Mouse (Mus musculus) heart, adult 8-10 months (tissue): ENCODE measurements at regions not wholly inside any gene's neighbourhood (a gene's known extent, or its start where the extent isn't known, plus 50 kb on each side); places are given as distances from the start of the nearest gene placed in this dataset.

ENCODE experiments used
- DNase-seq: peaks from one replicate; pipeline ENCODE4 v3.0.0; 2022; ENCODE audit warnings: low spot score

DNA sequence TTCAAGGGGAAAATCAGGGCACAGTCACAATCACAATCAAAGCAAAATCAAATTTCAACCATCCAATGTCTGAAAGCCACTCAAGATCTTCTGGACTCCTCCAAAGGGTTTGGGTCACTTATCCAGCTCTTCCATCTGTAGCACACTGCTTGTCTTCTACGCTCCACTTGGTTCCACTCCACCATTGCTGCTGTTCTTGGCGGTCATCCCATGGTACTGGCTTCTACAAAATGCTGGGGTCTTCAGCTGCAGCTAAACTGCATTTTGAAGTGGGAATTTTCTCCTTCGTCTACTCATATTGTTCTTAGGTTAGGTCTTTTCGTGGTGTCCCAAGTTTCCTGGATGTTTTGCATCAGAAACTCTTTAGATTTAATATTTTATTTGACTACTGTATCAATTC is 162.7 kb downstream of the Ice1 start:
- no peak for DNase-seq

DNA sequence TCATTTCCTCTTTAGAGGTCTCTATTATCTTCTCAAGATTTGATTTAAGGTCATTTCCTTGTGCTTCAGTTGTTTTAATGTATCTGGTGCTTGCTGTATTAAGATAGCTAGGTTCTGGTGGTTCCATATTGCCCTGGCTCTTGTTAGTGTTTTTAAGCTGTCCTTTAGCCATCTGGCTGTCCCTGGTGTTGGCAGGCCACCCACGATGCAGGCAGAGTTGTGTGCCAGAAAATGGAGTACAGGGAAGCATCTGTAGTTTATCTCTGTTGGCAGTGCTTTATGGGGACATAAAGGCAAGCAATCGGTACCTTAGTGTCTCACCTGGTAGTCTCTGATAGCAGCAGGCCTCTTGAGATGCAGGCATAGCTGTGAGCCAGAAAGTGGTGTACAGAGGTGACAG is 162.1 kb downstream of the Ice1 start:
- no peak for DNase-seq

DNA sequence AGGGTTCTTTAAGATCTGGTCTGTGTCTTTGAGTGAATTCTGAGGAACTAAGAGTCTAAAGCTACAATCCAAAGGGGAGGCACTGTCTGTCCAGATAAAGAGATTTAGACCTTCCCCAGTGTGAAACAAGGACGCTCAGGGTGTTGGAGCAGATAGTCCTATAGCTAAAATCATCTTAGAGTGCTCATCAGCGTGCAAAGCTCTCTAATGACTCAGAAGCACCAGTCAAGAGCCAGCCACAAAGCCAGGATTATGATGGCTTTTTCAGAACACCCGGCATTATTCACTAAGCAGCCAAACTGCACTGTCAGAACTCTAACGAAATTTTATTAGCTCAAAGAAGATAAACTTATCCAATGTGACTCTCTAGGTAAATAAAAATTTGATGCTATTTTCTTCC is 138.1 kb downstream of the Ice1 start:
- DNase-seq: no peak
